Mouse (Mus musculus) G1E (cell line): Measurements from ENCODE around the gene Fscn1.

ENCODE experiments used
- CTCF ChIP-seq: IDR thresholded peaks from 2 replicates; pipeline ENCODE4 v1.5.1; 2012; ENCODE audit warnings: low read depth, low read length, inconsistent platforms, mixed read lengths
- GATA1 ChIP-seq: IDR thresholded peaks from 2 replicates; pipeline ENCODE4 v1.6.1; 2012; ENCODE audit warnings: borderline replicate concordance, low read length, inconsistent platforms, mixed read lengths
- GATA2 ChIP-seq: IDR thresholded peaks from 2 replicates; pipeline ENCODE4 v1.6.1; 2012; ENCODE audit warnings: low read depth, low read length, inconsistent platforms, borderline replicate concordance
- TAL1 ChIP-seq: conservative IDR thresholded peaks from 2 replicates; pipeline ENCODE4 v1.6.1; 2012; ENCODE audit warnings: low read depth, low read length, inconsistent platforms, mixed read lengths

DNA sequence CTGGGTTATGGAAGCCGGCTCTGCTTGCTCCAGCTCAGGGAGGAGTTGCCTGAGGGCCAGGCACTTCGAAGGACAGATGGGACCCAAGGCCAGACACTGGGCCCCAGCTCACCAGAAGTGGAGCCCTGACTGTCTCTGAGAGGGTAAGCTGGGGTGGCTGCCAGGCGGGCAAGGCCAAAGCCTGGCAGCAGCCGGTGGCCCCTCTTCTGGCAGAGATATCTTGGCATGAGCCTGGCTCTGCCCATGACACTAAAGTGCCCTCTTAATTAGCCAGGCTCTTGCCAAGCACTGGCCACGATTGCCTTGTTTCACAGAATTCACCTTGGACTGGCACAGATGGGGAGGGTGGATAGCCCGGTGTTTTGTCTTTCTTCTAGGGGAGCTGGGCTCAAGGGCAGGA, 9.7 kb upstream of the Fscn1 start:
- no peak for TF ChIP-seq CTCF
- TF ChIP-seq TAL1, result no peak
- no peak for TF ChIP-seq GATA1
- TF ChIP-seq GATA2, result no peak
